Mouse (Mus musculus) gastrocnemius, adult 2 months (tissue): Measurements from ENCODE around the gene Wipi2. TPM values are rescaled to one million over a fixed set of nuclear protein-coding genes. Genes with fewer than 3 reads are reported as not detected.

ENCODE experiments used
- DNase-seq: peaks from one replicate; pipeline ENCODE4 v3.0.0; 2022
- H3K27ac ChIP-seq: fragments of 200-600 bp; 2 replicates; pipeline ENCODE4 v1.8.1; 2022; ENCODE audit warnings: mild to moderate bottlenecking
- H3K4me3 ChIP-seq: fragments of 200-600 bp; 2 replicates; pipeline ENCODE4 v1.8.1; 2022; ENCODE audit warnings: mild to moderate bottlenecking, moderate library complexity
- CTCF ChIP-seq: fragments of 200-600 bp; IDR thresholded peaks from 2 replicates; pipeline ENCODE4 v1.8.1; 2022; ENCODE audit warnings: antibody characterized with exemption, mild to moderate bottlenecking, moderate library complexity
- intact Hi-C: fragments of 180-260 bp; cut with DNase I; formaldehyde crosslinking; loops from one replicate; pipeline ENCODE4 v1.15.1; 2025
- total RNA-seq, 2 experiments: library from RNA; stranded (reverse); gene quantifications; 2 replicates each; pipeline ENCODE4 v1.2.3; 2021

The Wipi2 gene
- total RNA-seq, 2 experiments from 2014 or later: 27.1 to 29.3 TPM

DNA sequence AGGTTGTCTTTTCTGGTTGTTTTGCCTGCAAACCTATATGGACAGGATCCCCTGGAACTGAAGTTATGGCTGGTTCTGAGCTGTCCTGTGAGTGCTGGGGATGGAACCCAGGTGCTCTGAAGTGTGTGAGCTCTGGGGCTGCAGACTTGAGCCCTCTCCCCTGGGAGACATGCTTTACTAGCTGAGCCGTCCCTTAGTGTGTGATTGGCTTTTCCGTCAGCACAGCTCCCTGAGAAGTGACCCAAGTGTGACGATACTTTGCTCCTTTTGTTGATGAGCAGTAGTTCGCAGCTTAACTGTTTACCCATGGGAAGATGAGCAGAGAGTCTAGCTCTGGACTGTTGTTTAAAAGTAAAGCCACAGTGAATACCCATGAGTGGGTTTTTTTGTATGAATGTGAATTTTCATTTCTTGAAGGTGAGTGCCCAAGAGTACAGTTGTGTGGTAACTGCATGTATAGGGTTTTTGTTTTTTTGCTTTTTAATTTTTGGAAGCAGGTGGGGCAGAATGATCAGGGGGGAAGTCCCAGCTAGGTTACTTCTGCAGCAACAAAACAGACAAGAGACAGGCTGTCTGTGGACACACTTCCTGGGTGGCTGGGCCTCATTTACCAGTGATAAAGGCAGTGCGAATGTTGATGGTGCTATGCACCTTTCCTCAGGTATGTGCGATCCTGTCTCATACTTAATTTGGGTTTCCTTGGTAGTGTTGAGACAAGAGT lies 14.0 kb downstream of the Wipi2 start:
- Histone ChIP-seq H3K27ac (no peak overlapping the region), H3K4me3 (no peak overlapping the region)
- no peak for DNase-seq
- intact Hi-C loops: no loop called here
- TF ChIP-seq CTCF: no peak

DNA sequence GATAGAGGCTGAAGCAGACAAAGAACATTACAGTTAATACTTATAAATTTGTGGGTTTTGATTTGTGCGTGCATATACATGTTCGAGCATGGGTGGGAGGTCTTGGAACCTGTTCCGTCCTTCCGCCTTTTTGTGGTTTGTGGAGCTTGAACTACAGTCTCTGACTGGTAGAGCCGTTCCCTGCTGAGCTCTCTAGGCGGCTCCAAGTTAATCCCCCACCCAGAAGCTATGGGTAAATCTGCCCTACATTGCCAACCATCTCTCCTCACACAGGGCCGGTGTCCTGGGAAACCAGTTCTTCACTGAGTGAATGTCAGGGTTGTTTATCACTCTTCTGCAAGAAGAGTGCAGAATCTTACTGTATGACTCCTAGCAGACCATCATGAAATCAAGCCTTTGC lies 20.7 kb downstream of the Wipi2 start:
- Histone ChIP-seq H3K4me3 (no peak overlapping the region), H3K27ac (no peak overlapping the region)
- TF ChIP-seq CTCF: no peak
- intact Hi-C loops: no loop called here
- no peak for DNase-seq

DNA sequence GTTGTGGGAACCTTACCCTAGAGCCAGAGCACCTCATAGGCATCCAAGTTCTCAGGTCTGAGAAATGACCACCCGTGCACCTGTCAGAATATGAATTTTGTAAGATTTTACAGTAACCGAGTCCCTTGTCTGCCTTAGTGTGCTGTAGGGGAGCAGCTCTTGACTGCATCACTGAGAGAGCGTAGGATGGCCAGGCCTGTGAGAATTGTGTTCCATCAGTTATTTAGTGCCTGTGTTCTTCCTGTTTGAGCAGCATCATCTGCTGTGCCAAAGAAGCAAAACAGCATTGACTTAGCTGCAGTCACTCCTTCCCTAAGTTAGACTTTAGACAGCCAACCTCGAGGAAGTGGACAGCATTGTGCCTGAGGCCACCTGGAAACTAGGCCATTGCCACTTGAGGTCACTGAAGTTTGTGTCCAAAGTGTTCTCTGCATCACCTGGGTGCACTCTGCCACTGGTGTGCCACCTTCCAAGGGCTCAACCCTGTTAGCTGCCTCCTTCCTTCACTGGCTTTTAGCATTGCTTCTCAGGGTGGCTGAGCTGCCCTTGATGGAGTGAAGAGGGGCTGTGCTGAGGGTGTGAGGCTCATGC lies 22.1 kb downstream of the Wipi2 start:
- intact Hi-C loops: no loop called here
- DNase-seq: no peak
- Histone ChIP-seq H3K27ac (no peak overlapping the region), H3K4me3 (no peak overlapping the region)
- TF ChIP-seq CTCF: no peak

DNA sequence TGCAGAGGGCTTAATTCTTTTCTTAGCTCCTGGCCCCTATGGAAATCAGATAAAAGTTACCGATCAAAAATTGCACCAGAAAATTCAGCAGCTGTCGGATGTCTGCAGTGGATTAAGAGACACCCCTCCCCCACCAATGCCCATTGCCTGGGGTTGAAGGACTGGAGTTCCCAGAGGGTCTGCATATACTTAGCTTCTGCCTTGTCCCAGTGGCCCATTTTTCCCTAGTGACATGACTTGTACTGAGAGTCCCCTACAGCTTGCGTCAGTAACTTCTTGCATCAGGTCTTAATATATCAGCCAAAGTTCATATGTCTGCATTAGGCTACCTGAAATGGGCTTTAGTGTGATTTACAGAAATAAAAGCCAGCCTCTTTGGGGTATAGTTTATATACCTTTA lies 22.9 kb downstream of the Wipi2 start:
- intact Hi-C loops: no loop called here

DNA sequence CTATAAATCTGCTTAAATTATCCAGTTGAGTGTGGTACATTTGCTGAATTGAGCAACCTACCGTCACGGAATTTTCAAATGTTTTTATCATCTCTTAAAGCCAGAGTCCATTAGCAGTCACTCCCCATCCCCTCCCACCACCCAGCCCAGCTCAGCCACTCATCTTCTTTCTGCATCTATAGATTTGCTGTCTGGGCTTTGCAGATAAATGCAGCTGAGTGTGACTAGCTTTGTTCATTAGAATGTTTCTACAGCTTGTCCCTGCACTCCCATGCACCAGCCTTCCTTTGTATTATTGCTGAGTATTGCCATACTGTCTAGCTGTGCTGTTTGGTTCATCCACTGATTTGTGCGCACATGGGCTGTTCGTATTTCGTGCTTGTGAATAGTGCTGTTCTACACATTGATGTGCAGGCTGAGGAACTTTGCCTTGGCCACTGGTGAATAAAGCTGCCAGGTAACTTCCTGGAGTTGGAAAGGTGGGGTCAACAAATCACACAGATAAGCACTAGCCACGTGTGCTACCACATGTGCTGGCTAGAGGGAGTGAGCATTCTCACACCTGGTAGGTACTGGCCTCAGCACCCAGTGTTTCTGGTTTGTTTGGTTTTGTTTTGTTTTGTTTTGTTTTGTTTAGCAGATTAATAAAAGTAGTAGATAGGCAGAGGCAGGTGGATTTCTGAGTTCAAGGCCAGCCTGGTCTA lies 23.4 kb downstream of the Wipi2 start:
- TF ChIP-seq CTCF: no peak
- H3K27ac ChIP-seq: no peak overlapping the region
- H3K4me3 ChIP-seq: no peak overlapping the region
- no peak for DNase-seq
- intact Hi-C loops: no loop called here

More for the DNA sequence above, 22.9 kb downstream of the Wipi2 start:
- Histone ChIP-seq H3K27ac (no peak overlapping the region), H3K4me3 (no peak overlapping the region)
- no peak for TF ChIP-seq CTCF
- DNase-seq: no peak

DNA sequence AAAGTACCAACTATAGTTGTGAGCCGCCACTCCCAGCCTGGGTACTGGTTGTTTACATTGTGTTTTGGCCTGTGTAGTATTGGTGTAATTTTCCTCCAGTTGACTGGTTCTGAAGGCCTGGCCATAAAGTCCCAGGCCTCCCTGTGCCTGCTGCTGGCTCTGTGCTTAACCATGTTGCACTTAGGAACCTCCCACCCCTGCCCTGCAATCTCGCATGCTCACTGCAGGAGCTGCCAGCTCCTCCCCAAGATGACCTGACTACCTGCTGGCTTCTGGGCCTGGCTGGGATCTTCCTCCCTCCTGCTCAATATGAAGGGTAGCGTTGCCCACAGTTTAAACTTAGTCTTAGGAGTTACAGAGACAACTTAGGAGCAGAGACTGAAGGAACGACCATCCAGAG lies 24.8 kb downstream of the Wipi2 start:
- no peak overlapping the region for H3K27ac ChIP-seq
- intact Hi-C loops: no loop called here
- H3K4me3 ChIP-seq: no peak overlapping the region
- TF ChIP-seq CTCF: no peak
- DNase-seq: no peak

DNA sequence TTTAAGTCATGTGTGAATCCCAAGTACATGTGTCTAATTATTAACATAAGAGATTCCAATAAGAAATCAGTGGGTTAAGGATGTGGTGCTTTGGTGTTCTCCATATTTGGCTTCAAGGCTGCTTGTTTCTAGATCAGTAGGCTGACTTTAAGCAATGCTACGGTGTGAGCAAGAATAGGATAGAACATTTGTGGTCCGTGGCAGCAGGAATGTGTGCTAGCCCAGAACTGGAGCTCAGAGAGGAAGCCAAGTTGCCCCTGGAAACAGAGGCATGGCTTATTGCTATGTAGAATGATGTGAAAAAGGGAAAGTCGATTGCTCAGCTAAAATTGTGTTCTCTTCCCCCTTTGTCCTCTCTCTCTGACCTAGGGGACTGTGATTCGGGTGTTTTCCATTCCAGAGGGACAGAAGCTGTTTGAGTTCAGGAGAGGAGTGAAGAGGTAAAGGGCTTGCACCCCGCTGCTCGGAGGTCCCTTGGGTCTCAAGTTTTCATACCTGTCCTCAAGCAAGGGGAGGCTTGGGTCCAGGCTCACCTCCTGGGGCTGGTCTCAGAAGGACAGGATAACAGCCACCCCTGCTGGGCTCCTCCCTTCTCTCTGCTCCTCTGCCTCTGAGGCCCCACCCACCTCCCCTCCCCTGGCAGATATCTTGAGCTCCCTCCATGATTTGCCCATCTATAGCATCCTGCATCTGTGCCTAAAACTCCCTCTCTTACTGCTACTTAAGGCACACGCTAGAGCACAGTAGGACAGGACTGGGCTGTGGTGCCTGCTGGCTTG lies 33.3 kb downstream of the Wipi2 start:
- intact Hi-C loops: no loop called here
- DNase-seq: no peak
- no peak for TF ChIP-seq CTCF
- H3K27ac ChIP-seq: no peak overlapping the region
- no peak overlapping the region for H3K4me3 ChIP-seq

DNA sequence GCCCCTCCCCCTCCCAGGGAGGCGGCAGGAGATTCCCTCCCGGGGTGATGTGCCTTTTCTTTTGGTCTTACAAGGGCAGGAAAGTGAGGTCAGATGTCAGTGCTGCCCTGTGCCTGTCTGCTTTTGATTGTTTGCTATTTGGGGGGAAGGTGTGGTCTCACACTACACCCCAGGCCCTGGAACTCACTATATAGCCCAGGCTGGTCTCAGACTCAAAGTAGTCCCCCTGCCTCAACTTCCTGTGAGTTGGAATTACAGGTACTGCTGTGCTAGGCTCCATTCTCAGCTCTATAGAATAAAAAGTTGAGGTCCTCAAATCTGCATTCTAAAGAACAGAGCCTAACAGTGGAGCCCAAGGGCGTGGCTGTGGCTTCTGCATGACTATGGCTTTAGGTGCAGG lies 40.4 kb downstream of the Wipi2 start:
- intact Hi-C loops: no loop called here

DNA sequence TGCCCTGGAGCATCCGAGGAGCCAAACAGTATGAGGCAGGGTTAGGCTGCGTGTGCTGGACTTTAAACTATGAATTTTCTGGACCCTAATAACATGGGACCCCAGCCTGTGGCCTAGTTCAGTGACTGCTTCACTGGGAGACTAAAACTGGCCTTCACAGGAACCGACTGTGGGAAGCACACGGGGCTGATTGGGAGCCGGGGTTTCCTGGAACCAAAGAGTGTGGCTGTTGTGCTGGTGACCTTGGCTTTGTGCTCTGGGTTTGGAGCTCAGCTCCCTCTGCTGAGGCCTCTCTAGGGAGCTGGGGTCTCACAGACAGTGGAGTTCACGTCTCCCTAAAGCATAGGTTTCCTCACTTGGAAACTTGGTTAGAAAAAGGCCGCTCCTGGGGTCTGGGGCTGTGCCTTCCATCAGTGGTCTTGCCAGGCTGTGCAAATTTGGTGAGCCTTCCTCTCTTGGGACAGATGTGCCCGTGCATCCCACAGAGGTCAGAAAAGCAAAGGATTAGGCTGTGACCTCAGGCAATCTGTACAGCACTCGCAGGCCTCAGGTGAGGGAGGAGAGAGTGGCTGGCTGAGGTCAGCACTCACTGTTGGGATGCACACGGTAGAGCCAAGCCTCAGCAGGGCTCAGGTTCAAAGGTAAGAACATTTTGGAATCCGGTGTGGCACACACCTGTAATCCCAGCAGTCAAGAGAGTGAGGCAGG lies 41.2 kb downstream of the Wipi2 start:
- intact Hi-C loops: no loop called here
- no peak for DNase-seq
- no peak for TF ChIP-seq CTCF
- Histone ChIP-seq H3K4me3 (no peak overlapping the region), H3K27ac (no peak overlapping the region)

More for the DNA sequence above, 40.4 kb downstream of the Wipi2 start:
- H3K4me3 ChIP-seq: no peak overlapping the region
- H3K27ac ChIP-seq: no peak overlapping the region
- no peak for TF ChIP-seq CTCF
- no peak for DNase-seq

DNA sequence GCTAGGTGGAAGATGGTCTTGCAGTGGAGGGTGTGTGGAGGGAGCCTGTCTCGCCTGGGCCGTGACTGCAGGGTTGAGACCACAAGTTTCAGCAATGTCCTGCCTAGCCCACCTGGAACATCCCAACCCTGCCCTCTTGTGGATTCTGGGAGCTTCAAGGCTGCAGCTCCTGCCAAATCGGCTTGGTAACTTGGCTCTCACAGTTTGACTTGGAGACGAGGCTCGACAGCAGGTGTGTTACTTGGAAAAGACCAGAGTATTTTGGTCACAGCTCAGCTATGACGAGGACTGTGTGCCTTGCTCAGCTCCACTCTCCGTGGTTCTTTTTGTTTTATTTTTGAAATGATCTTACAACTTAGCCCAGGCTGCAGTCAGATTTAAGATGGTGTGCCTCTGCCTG lies 42.2 kb downstream of the Wipi2 start:
- DNase-seq: peak; percentile 67
- Histone ChIP-seq H3K27ac (peak overlapping the region; percentile 54), H3K4me3 (no peak overlapping the region)
- peak; percentile 50 for TF ChIP-seq CTCF
- intact Hi-C loops: no loop called here

DNA sequence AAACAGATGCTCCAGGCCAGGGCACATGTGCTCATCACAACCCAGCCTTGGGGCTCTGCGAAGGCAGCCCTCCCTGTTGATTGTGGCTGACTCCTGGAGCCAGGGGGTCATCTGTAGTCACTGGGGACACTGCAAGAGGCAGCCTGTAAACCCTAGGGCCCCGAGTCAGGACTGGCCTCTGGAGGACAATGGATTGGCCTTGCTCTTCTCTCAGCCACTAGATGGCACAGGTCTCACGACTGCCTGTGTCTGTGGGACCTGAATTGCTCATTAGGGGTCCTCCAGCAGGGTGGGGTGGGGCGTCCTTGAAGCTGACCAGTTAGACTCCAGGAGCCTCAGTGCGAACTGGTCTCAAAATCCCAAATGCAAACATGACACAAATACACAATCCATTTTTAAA lies 45.6 kb downstream of the Wipi2 start:
- peak; percentile 24; the same call in 1 of the 2 replicates for TF ChIP-seq CTCF
- DNase-seq: no peak
- intact Hi-C loops: no loop called here
- H3K27ac ChIP-seq: no peak overlapping the region
- no peak overlapping the region for H3K4me3 ChIP-seq

DNA sequence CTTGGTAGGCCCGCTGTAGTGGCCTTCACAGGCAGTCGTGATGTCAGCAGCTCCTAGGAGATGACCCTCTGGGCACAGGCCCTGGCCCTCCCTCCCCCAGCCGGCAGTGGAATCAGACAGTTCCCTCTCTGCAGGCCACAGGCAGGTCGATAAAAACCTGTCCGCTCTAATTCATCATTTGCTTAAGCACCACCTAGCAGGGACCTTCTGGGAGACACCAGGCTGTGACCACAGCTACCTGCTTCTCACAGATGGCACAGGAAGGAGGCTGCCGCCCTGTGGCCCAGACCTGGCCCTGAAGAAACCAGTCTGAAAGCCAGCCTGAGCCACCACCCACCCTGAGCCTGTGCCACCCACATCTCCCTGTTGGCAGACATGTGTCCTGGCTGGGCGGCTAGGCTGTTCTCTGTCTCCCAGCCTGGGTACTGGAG lies 50.7 kb downstream of the Wipi2 start:
- DNase-seq: no peak
- intact Hi-C loops: no loop called here
- TF ChIP-seq CTCF: no peak
- H3K4me3 ChIP-seq: no peak overlapping the region
- no peak overlapping the region for H3K27ac ChIP-seq
